Mouse (Mus musculus) heart, embryonic 11.5 days (tissue): ENCODE data around the gene Gsc2. TPM values are rescaled to one million over a fixed set of nuclear protein-coding genes. Genes with fewer than 3 reads are reported as not detected.

Source experiments
- ATAC-seq: fragments of 200-750 bp; cut with Nextera tagmentation; replicated peaks from 2 replicates; pipeline ENCODE4 v1.8.0; 2017; ENCODE audit warnings: moderate library complexity; ENCODE audit not compliant: insufficient number of reproducible peaks, low FRiP score, low TSS enrichment
- H3K27ac ChIP-seq: fragments of 300-500 bp; sonication (generic); 2 replicates; pipeline ENCODE4 v1.5.1; 2014; ENCODE audit warnings: mild to moderate bottlenecking, low read depth, low read length
- H3K27me3 ChIP-seq: fragments of 300-500 bp; sonication (generic); 2 replicates; pipeline ENCODE4 v1.6.1; 2014; ENCODE audit warnings: mild to moderate bottlenecking, low read length, mixed read lengths; ENCODE audit not compliant: control insufficient read depth, insufficient read depth
- H3K36me3 ChIP-seq: fragments of 300-500 bp; sonication (generic); 2 replicates; pipeline ENCODE4 v1.6.1; 2014; ENCODE audit warnings: mild to moderate bottlenecking, low read length, moderate library complexity, mixed read lengths; ENCODE audit not compliant: control insufficient read depth, insufficient read depth
- H3K4me1 ChIP-seq: fragments of 300-500 bp; sonication (generic); 2 replicates; pipeline ENCODE4 v1.6.1; 2014; ENCODE audit warnings: low read length; ENCODE audit not compliant: control insufficient read depth, insufficient read depth
- H3K4me2 ChIP-seq: fragments of 300-500 bp; sonication (generic); 2 replicates; pipeline ENCODE4 v1.6.1; 2014; ENCODE audit warnings: mild to moderate bottlenecking, moderate library complexity
- H3K4me3 ChIP-seq: fragments of 300-500 bp; sonication (generic); 2 replicates; pipeline ENCODE4 v1.5.1; 2014; ENCODE audit warnings: low read depth, low read length
- H3K9ac ChIP-seq: fragments of 300-500 bp; sonication (generic); 2 replicates; pipeline ENCODE4 v1.6.1; 2014; ENCODE audit warnings: mild to moderate bottlenecking, low read depth, low read length, moderate library complexity
- H3K9me3 ChIP-seq: fragments of 300-500 bp; sonication (generic); replicated peaks from 2 replicates; pipeline ENCODE4 v1.6.1; 2016; ENCODE audit warnings: low read length; ENCODE audit not compliant: control insufficient read depth
- WGBS: fragments of 180-500 bp; shearing (Covaris S2); extraction: QIAGEN DNeasy Blood & Tissue Kit; methylation state at CpG from one replicate; pipeline ENCODE4 v1.1.7; 2014; ENCODE audit not compliant: insufficient replicate concordance; 5-methylcytosine and 5-hydroxymethylcytosine counted together
- polyA plus RNA-seq: library from polyadenylated mRNA; unstranded; fragments of >200 nt; fragmentation: Nextera tagmentation; extraction: Ambion mirVana; gene quantifications from 2 replicates; pipeline ENCODE4 v1.2.1, GENCODE M21; 2014

The Gsc2 gene
- polyA plus RNA-seq, 1 experiment from 2014 or later = not detected

GRCm38 (mm10) chr16:17929211-17929610, 14.4 kb upstream of the Gsc2 start:
- WGBS = 15% methylated on average over 2 of the region's 2 CpGs
- H3K4me1 ChIP-seq = peaks cover 6% of the 10 kb centered on the region
- H3K4me2 ChIP-seq = no peak overlapping the region

GRCm38 (mm10) chr16:17928627-17929104, 13.8 kb upstream of the Gsc2 start:
- Histone ChIP-seq H3K27ac (peak overlapping the region; percentile 74), H3K4me2 (peak overlapping the region; percentile 92), H3K9ac (peak overlapping the region; percentile 68), H3K9me3 (no peaks in the 10 kb centered on the region), H3K4me3 (peak overlapping the region; percentile 65), H3K36me3 (peaks cover 2% of the 10 kb centered on the region; the same call in 1 of the 2 replicates), H3K4me1 (peaks cover 6% of the 10 kb centered on the region), H3K27me3 (no peaks in the 10 kb centered on the region)
- 2% methylated on average over 9 of the region's 9 CpGs for WGBS
- ATAC-seq = peak; percentile 47; the same call in 1 of the 2 replicates

More at GRCm38 (mm10) chr16:17929211-17929610, 14.4 kb upstream of the Gsc2 start:
- no peak overlapping the region for H3K4me3 ChIP-seq
- H3K36me3 ChIP-seq = peaks cover 2% of the 10 kb centered on the region; the same call in 1 of the 2 replicates
- no peaks in the 10 kb centered on the region for H3K9me3 ChIP-seq
- 0 out of 2 replicates have a peak overlapping the region, but pooled peaks have one; percentile 2 for H3K27ac ChIP-seq
- no peak for ATAC-seq
- H3K9ac ChIP-seq = no peak overlapping the region
- H3K27me3 ChIP-seq = no peaks in the 10 kb centered on the region

DNA sequence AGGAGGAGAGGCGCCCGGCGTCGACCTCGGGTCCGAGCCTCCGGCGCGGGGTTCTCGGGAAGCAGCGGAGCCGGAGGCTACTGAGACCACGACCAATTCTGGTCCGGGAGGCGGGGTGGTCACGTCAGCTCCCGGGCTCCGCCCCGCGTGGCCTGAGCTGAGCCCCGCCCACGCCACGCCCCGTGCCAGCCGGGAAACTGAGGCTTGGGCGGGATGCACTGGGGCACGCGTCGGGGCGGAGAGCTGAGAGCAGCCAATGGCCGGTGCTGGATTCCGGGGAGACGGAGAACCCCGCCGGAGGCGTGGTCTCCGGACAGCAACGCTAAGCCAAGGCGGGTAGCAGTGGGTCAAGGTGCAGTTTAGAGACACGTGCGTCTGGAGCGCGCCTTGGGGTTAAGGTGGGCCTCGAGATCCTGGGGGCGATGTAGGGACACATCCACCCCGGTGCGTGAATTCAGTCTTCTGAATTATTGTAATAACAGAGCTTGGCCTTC, 13.3 kb upstream of the Gsc2 start, which contains the start of gene Slc25a1:
Slc25a1 (minus strand) TSS at position 133 of the 494 bp plus-strand sequence.
- no peaks in the 10 kb centered on the region for H3K27me3 ChIP-seq
- H3K4me3 ChIP-seq = peak within 1 kb of the TSS; percentile 65
- H3K4me2 ChIP-seq = peak within 1 kb of the TSS; percentile 92
- peaks cover 6% of the 10 kb centered on the region for H3K4me1 ChIP-seq
- peaks cover 2% of the 10 kb centered on the region; the same call in 1 of the 2 replicates for H3K36me3 ChIP-seq
- peak; percentile 82 for ATAC-seq
- 0% methylated on average over 46 of the region's 47 CpGs for WGBS
- peak within 1 kb of the TSS; percentile 68 for H3K9ac ChIP-seq
- H3K9me3 ChIP-seq = no peaks in the 10 kb centered on the region
- peak within 1 kb of the TSS; percentile 74 for H3K27ac ChIP-seq

DNA sequence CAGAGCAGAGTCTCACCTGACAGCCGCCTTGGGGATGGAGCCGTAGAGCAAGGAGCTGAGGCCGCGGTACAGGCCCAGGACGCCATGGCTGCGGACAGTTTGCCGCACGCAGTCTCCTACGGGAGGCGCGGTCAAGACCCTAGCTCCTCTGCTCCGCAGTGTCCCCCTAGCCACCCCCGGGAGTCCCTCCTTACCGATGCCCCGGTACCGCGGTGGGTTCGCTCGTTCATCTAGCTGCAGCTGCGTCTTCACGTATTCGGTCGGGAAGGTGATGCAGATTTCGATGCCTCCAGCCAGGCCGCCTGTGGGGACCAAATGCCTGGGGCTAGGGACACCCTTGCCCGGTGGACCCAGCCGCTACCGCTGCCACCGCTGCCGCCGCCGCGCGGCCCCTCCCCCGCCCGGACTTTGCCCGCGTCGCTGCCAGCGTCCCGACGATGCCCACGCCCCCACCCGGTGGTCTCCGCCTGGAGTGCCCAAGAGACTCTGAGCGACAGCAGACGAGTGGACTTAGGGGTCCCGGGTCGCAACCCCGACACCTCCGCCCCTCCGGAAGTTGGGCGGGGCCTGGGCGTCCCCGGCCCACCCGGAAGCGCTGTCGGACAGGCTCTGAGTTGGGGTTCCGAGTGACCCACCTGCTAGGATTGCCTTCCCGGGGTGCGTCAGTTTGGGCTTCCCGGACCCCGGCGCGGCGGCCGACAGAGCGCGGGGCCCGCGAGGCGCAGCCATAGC, 12.7 kb upstream of the Gsc2 start:
- Histone ChIP-seq H3K4me1 (peaks cover 10% of the 10 kb centered on the region), H3K27ac (peak overlapping the region; percentile 74), H3K9me3 (no peaks in the 10 kb centered on the region), H3K4me2 (peak overlapping the region; percentile 92), H3K27me3 (no peaks in the 10 kb centered on the region), H3K4me3 (peak overlapping the region; percentile 65), H3K36me3 (peaks cover 2% of the 10 kb centered on the region; the same call in 1 of the 2 replicates), H3K9ac (peak overlapping the region; percentile 68)
- under 1% methylated on average over 65 of the region's 72 CpGs for WGBS
- ATAC-seq = peak; percentile 15

- peaks cover 26% of the 10 kb centered on the region for H3K27me3 ChIP-seq
- ATAC-seq = 0 out of 2 replicates have a peak, but pooled peaks have one; percentile 5
Measured at GRCm38 (mm10) chr16:17922163-17922538, 7.3 kb upstream of the Gsc2 start.

DNA sequence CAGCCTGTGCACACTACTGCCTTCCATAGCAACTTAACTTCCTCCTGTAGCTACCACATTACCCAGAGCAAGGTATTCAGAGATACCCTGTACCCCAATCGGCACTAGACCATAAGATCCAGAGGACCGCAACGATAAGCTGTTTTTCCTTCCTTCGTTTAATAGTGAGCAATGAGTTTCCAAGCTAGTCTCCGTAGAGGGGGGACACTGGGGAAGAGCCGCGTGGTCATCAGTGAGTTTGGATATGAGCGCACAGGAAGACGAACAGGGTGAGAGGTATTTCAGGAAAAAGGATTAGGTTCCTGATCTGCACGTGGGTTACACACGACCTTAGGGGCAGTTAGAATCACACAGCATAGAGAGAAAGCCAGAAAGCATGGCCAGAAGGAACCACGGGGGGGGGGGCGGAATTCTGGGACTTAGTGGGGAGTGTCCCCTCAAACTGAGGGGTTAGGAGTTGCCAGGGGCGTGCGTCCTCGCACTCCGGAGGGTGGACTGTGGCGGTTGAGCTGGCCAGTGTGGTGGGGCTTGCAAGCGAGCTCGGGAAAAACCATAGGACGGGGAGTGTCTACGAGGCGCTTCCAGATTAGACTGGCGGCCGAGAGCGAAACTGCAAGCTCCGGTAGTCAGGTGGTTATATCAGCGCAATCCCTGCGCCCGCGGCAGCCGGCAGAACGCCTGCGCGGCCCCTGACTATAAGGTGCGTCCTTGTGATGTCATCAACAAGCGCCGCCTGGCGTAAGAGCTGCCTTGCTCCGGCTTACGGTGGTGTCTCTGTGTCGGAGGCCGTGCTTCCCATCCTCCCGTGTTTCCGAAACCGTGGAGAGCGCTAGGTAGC, 6.7 kb upstream of the Gsc2 start:
- Histone ChIP-seq H3K36me3 (peaks cover 2% of the 10 kb centered on the region; the same call in 1 of the 2 replicates), H3K4me1 (peaks cover 15% of the 10 kb centered on the region), H3K9me3 (no peaks in the 10 kb centered on the region), H3K27ac (peak overlapping the region; percentile 65), H3K9ac (peak overlapping the region; percentile 90), H3K27me3 (peaks cover 31% of the 10 kb centered on the region), H3K4me3 (peak overlapping the region; percentile 75), H3K4me2 (peak overlapping the region; percentile 78)
- peak; percentile 90 for ATAC-seq
- 3% methylated on average over 47 of the region's 47 CpGs for WGBS

More at GRCm38 (mm10) chr16:17922163-17922538, 7.3 kb upstream of the Gsc2 start:
- Histone ChIP-seq H3K4me1 (peaks cover 19% of the 10 kb centered on the region), H3K9me3 (no peaks in the 10 kb centered on the region), H3K9ac (peak overlapping the region; percentile 90), H3K4me3 (peak overlapping the region; percentile 75), H3K27ac (peak overlapping the region; percentile 65), H3K4me2 (peak overlapping the region; percentile 78), H3K36me3 (peaks cover 2% of the 10 kb centered on the region; the same call in 1 of the 2 replicates)
- under 1% methylated on average over 14 of the region's 14 CpGs for WGBS

DNA sequence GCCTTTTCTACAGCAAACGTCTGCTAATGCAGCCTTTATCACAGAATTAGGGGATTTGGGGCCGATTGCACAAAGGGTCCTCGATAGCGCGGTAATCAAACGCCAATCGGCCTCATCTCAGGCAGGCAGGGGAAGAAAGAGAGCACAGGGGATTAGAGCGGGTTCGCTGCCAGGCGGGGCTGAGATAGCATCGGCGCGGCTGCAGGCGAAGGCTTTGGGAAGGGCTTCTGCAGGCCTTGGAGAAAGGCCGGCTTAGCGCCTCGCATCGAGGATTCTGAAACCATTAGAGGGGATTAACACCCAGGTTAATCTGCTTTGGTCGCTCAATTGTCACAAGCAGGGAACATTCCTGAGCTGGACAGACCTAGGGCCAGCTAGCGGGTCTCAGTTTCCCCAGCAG, 5.7 kb upstream of the Gsc2 start:
- no peak for ATAC-seq
- H3K36me3 ChIP-seq = peaks cover 2% of the 10 kb centered on the region; the same call in 1 of the 2 replicates
- H3K27ac ChIP-seq = no peak overlapping the region
- H3K9ac ChIP-seq = peak overlapping the region; percentile 90
- peaks cover 15% of the 10 kb centered on the region for H3K4me1 ChIP-seq
- peaks cover 41% of the 10 kb centered on the region for H3K27me3 ChIP-seq
- H3K9me3 ChIP-seq = no peaks in the 10 kb centered on the region
- peak overlapping the region; percentile 2; the same call in 1 of the 2 replicates for H3K4me3 ChIP-seq
- 5% methylated on average over 20 of the region's 20 CpGs for whole genome bisulfite sequencing
- peak overlapping the region; percentile 78 for H3K4me2 ChIP-seq

GRCm38 (mm10) chr16:17911052-17911595, 3.7 kb downstream of the Gsc2 start, which contains the start of gene Ess2:
Gene Ess2 (minus strand): TSS chr16:17911348.
- H3K4me2 ChIP-seq = peak within 1 kb of the TSS; percentile 96
- H3K36me3 ChIP-seq = peaks cover 21% of the 10 kb centered on the region
- H3K27me3 ChIP-seq = peaks cover 45% of the 10 kb centered on the region
- WGBS = under 1% methylated on average over 35 of the region's 35 CpGs
- peaks cover 11% of the 10 kb centered on the region for H3K4me1 ChIP-seq
- H3K9ac ChIP-seq = peak within 1 kb of the TSS; percentile 79
- 0 out of 2 replicates have a peak within 1 kb of the TSS, but pooled peaks have one; percentile 7 for H3K27ac ChIP-seq
- peak; percentile 84 for ATAC-seq
- H3K4me3 ChIP-seq = peak within 1 kb of the TSS; percentile 70
- H3K9me3 ChIP-seq = no peaks in the 10 kb centered on the region
